Mouse (Mus musculus) cerebellum, adult 2 months (tissue): ENCODE results near the gene Gpsm3. TPM values are rescaled to one million over a fixed set of nuclear protein-coding genes. Genes with fewer than 3 reads are reported as not detected.

ENCODE experiments used
- DNase-seq, 2 experiments: peaks; one replicate each; pipeline ENCODE4 v3.0.0; 2021
- H3K27ac ChIP-seq: fragments of 200-500 bp; 2 replicates; pipeline ENCODE4 v1.5.1; 2012; ENCODE audit warnings: low read length, control low read depth, inconsistent platforms; ENCODE audit not compliant: insufficient read depth
- H3K27me3 ChIP-seq: fragments of 200-500 bp; 2 replicates; pipeline ENCODE4 v1.6.1; 2012; ENCODE audit warnings: inconsistent platforms, mild to moderate bottlenecking, low read length, moderate library complexity; ENCODE audit not compliant: control insufficient read depth, insufficient read depth
- H3K4me1 ChIP-seq: fragments of 200-500 bp; 2 replicates; pipeline ENCODE4 v1.6.1; 2011; ENCODE audit warnings: low read length; ENCODE audit not compliant: control insufficient read depth, insufficient read depth
- H3K4me3 ChIP-seq: fragments of 200-500 bp; replicated peaks from 2 replicates; pipeline ENCODE3; 2011; ENCODE audit warnings: mild to moderate bottlenecking, low read depth, low read length, control low read depth; ENCODE audit not compliant: insufficient read depth
- CTCF ChIP-seq: fragments of 200-500 bp; IDR thresholded peaks from 2 replicates; pipeline ENCODE4 v1.5.1; 2011; ENCODE audit warnings: low read depth, mild to moderate bottlenecking, control low read depth, low read length, moderate library complexity, borderline replicate concordance; ENCODE audit not compliant: insufficient read depth
- POLR2A ChIP-seq: fragments of 200-500 bp; IDR thresholded peaks from 2 replicates; pipeline ENCODE4 v1.6.1; 2011; ENCODE audit warnings: low read length, control low read depth, borderline replicate concordance; ENCODE audit not compliant: insufficient read depth
- WGBS: fragments of 180-500 bp; shearing (Covaris S2); methylation state at CpG from one replicate; pipeline ENCODE4 v1.1.7; 2018; 5-methylcytosine and 5-hydroxymethylcytosine counted together
- polyA plus RNA-seq: library from polyadenylated mRNA; depleted of rRNA; stranded (reverse); fragments of >200 nt; gene quantifications from 2 replicates; pipeline ENCODE4 v1.2.3, GENCODE M21; 2012

Gpsm3 gene
- polyA plus RNA-seq, 1 experiment = 3.1 TPM

GRCm38 (mm10) chr17:34597566-34598095 lies 8.0 kb downstream of the Gpsm3 start, which contains the start of gene Ager:
Gene Ager (plus strand): TSS chr17:34597862.
- DNase-seq = no peak
- H3K4me3 ChIP-seq = no peak within 1 kb of the TSS
- 25% methylated on average over 6 of the region's 6 CpGs for WGBS
- H3K27ac ChIP-seq = no peak within 1 kb of the TSS
- TF ChIP-seq CTCF (no peak), POLR2A (no peak)
- no peaks in the 10 kb centered on the region for H3K27me3 ChIP-seq
- H3K4me1 ChIP-seq = no peaks in the 10 kb centered on the region; the same call in 1 of the 2 replicates

- no peaks in the 10 kb centered on the region for H3K4me1 ChIP-seq
- H3K4me3 ChIP-seq = no peak overlapping the region
- DNase-seq = peak in 1 of 2 experiments; percentile 16
- TF ChIP-seq POLR2A (no peak), CTCF (no peak)
- no peaks in the 10 kb centered on the region for H3K27me3 ChIP-seq
- WGBS = 61% methylated on average over 9 of the region's 9 CpGs
- no peak overlapping the region for H3K27ac ChIP-seq
Observed at GRCm38 (mm10) chr17:34599891-34600290, 10.3 kb downstream of the Gpsm3 start.

GRCm38 (mm10) chr17:34601796-34602195 lies 12.2 kb downstream of the Gpsm3 start:
- H3K4me1 ChIP-seq = no peaks in the 10 kb centered on the region; the same call in 1 of the 2 replicates
- no peak overlapping the region for H3K27ac ChIP-seq
- TF ChIP-seq POLR2A (no peak), CTCF (no peak)
- peak in 1 of 2 experiments; percentile 22 for DNase-seq
- H3K4me3 ChIP-seq = no peak overlapping the region
- H3K27me3 ChIP-seq = no peaks in the 10 kb centered on the region
- WGBS = 82% methylated on average over 12 of the region's 12 CpGs

- 2% methylated on average over 30 of the region's 30 CpGs for WGBS
- TF ChIP-seq POLR2A (peak; percentile 52; the same call in 1 of the 2 replicates), CTCF (no peak)
- Histone ChIP-seq H3K27me3 (no peaks in the 10 kb centered on the region), H3K4me1 (peaks cover 9% of the 10 kb centered on the region), H3K27ac (peak within 1 kb of the TSS; percentile 96), H3K4me3 (peak within 1 kb of the TSS; percentile 87)
- DNase-seq = peak; percentile 97 to 100
Observed at GRCm38 (mm10) chr17:34603375-34604060, 13.9 kb downstream of the Gpsm3 start, which contains the start of gene Rnf5. Gene Rnf5 (minus strand): TSS chr17:34603690.

- peak; percentile 98 to 100 for DNase-seq
- under 1% methylated on average over 35 of the region's 35 CpGs for WGBS
- peaks cover 9% of the 10 kb centered on the region for H3K4me1 ChIP-seq
- H3K27me3 ChIP-seq = no peaks in the 10 kb centered on the region
- TF ChIP-seq CTCF (no peak), POLR2A (peak; percentile 77)
- H3K4me3 ChIP-seq = peak within 1 kb of the TSS; percentile 87
- peak within 1 kb of the TSS; percentile 96 for H3K27ac ChIP-seq
Observed at GRCm38 (mm10) chr17:34604061-34604508, 14.5 kb downstream of the Gpsm3 start, which contains the start of gene Agpat1. Gene Agpat1 (plus strand): TSS chr17:34604262.

- WGBS = 11% methylated on average over 24 of the region's 24 CpGs
- Histone ChIP-seq H3K4me3 (peak overlapping the region; percentile 82), H3K27ac (peak overlapping the region; percentile 96), H3K4me1 (peaks cover 13% of the 10 kb centered on the region), H3K27me3 (no peaks in the 10 kb centered on the region)
- no peak for DNase-seq
- TF ChIP-seq CTCF (no peak), POLR2A (no peak)
Observed at GRCm38 (mm10) chr17:34604511-34605237, 15.1 kb downstream of the Gpsm3 start.

GRCm38 (mm10) chr17:34605609-34606008 lies 16.0 kb downstream of the Gpsm3 start:
- TF ChIP-seq POLR2A = peak; percentile 85
- no peak for TF ChIP-seq CTCF
- Histone ChIP-seq H3K4me3 (peak overlapping the region; percentile 82), H3K4me1 (peaks cover 13% of the 10 kb centered on the region), H3K27me3 (no peaks in the 10 kb centered on the region), H3K27ac (peak overlapping the region; percentile 96)
- peak; percentile 97 for DNase-seq
- 3% methylated on average over 30 of the region's 30 CpGs for WGBS
